9 mouse cellular contexts compared by ENCODE assay signal in the genomic region with DNA sequence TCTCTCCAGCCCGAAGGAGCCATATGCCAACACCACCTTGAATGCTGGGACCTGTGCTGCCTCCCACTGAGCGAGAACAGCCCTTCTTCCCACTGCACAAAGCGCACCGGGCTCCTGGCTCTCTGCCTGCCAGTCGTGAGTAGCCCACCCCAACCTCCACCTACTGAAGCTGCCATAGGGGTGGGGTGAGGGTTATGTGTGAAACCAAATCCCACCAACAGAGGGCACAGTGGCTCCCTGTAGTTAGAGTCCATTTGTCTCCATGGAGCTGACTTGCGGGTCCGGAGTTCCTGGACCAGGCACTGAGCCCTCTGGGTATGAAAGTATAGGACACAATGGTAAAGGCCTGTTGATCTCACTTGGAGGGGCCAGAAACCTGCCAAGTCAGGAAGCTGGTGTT. TPM values are rescaled to one million over a fixed set of nuclear protein-coding genes. Genes with fewer than 3 reads are reported as not detected.
A peak's percentile ranks its signal among the peaks of the same experiment; 100 is the strongest.
DNase-seq lines count a peak whose midpoint lies in the region; ATAC-seq and TF ChIP-seq lines count a peak whose summit lies in the region.
"Had no signal": no experiment of that assay in that cellular context is flagged by ENCODE, and none has a peak within 500 bp of the region (broad histone marks: within the 10 kb centered on the region; RNA-seq: fewer than 3 reads in every experiment).

No protein-coding gene starts in this region.

- no peaks in the 10 kb centered on the region for H3K9me3 ChIP-seq in hindbrain, embryonic 10.5 days
- no peaks in the 10 kb centered on the region for H3K9me3 ChIP-seq in hindbrain, embryonic 16.5 days (ENCODE audit: control insufficient read depth, low read length)
- H3K9me3 ChIP-seq in CH12.LX (replicated peaks; ENCODE audit: low read length) = no peaks in the 10 kb centered on the region
- H3K9me3 ChIP-seq in intestine, postnatal 0 days (ENCODE audit: control insufficient read depth) = no peaks in the 10 kb centered on the region

- H3K9ac ChIP-seq in hindbrain, embryonic 16.5 days (ENCODE audit: low read depth, low read length) = no peak overlapping the region
- no peak overlapping the region for H3K9ac ChIP-seq in CH12.LX (ENCODE audit: insufficient read depth, low read depth)
- no peak overlapping the region for H3K9ac ChIP-seq in intestine, postnatal 0 days (ENCODE audit: low read depth, low read length)

- WGBS in hindbrain, embryonic 10.5 days = 17% methylated on average over 7 of the region's 7 CpGs
- 13% methylated on average over 7 of the region's 7 CpGs for whole genome bisulfite sequencing in hindbrain, embryonic 16.5 days
- WGBS in intestine, postnatal 0 days = 12% methylated on average over 7 of the region's 7 CpGs

- no peak for TF ChIP-seq POLR2A in CH12.LX (IDR thresholded peaks at IDR 0.05; ENCODE audit: low read depth, low read length)

- H3K27ac ChIP-seq in hindbrain, embryonic 10.5 days = no peak overlapping the region
- no peak overlapping the region for H3K27ac ChIP-seq in hindbrain, embryonic 16.5 days (ENCODE audit: low read depth, low read length)
- H3K27ac ChIP-seq in CH12.LX (ENCODE audit: insufficient read depth, low read depth) = no peak overlapping the region
- no peak overlapping the region for H3K27ac ChIP-seq in intestine, postnatal 0 days (ENCODE audit: low read depth, low read length)

- peaks cover 20% of the 10 kb centered on the region for H3K27me3 ChIP-seq in hindbrain, embryonic 10.5 days (ENCODE audit: insufficient read depth, poor library complexity, severe bottlenecking)
- peaks cover 6% of the 10 kb centered on the region; the same call in 1 of the 2 replicates for H3K27me3 ChIP-seq in hindbrain, embryonic 16.5 days (replicated peaks; ENCODE audit: control insufficient read depth, insufficient read depth, low read length)
- H3K27me3 ChIP-seq in CH12.LX (replicated peaks) = peaks cover 2% of the 10 kb centered on the region
- H3K27me3 ChIP-seq in intestine, postnatal 0 days (replicated peaks; ENCODE audit: control insufficient read depth, insufficient read depth, low read length) = no peaks in the 10 kb centered on the region

- TF ChIP-seq CTCF in CH12.LX (conservative IDR thresholded peaks at IDR 0.05 in 1 of 2, IDR thresholded peaks at IDR 0.05 in 1 of 2; ENCODE audit: low read depth in 2 of 2, low read length in 2 of 2) = peak in 1 of 2 experiments; percentile 64; a peak in 2 of 4 replicates
- peak; percentile 69 for TF ChIP-seq CTCF in intestine, postnatal 0 days (IDR thresholded peaks at IDR 0.05; ENCODE audit: low read depth)

- no peaks in the 10 kb centered on the region for H3K79me2 ChIP-seq in CH12.LX (replicated peaks; ENCODE audit: control insufficient read depth, extremely low read depth, insufficient read depth, poor library complexity, severe bottlenecking)

- in situ Hi-C loops in CH12.LX (cut with MboI; ENCODE audit: low pct_ligation_motif_present, low pct_unique_long_range_greater_than_20kb, low sequenced_read_pairs) = loop anchor here (5.0 kb wide), 1 partner anchor 138 kb away; no protein-coding TSS in a partner anchor

- no peak for TF ChIP-seq EP300 in CH12.LX (IDR thresholded peaks at IDR 0.05; ENCODE audit: low read length)

- no peak overlapping the region for H3K4me2 ChIP-seq in hindbrain, embryonic 16.5 days (ENCODE audit: low read length)
- H3K4me2 ChIP-seq in CH12.LX (ENCODE audit: insufficient read depth, low read depth, poor library complexity, severe bottlenecking) = 0 out of 2 replicates have a peak overlapping the region, but pooled peaks have one; percentile 39
- no peak overlapping the region for H3K4me2 ChIP-seq in intestine, postnatal 0 days (replicated peaks; ENCODE audit: low read depth)

- H3K4me1 ChIP-seq in hindbrain, embryonic 10.5 days (replicated peaks) = peaks cover 5% of the 10 kb centered on the region; the same call in 1 of the 2 replicates
- no peaks in the 10 kb centered on the region for H3K4me1 ChIP-seq in hindbrain, embryonic 16.5 days (ENCODE audit: control insufficient read depth, insufficient read depth, low read depth, low read length)
- peaks cover 0 to 4% of the 10 kb centered on the region in 2 experiments; a peak in 1 of 4 replicates for H3K4me1 ChIP-seq in CH12.LX (ENCODE audit: control insufficient read depth in 1 of 2, insufficient read depth in 2 of 2)
- H3K4me1 ChIP-seq in intestine, postnatal 0 days (replicated peaks; ENCODE audit: control insufficient read depth, insufficient read depth, low read length) = no peaks in the 10 kb centered on the region

- dilution Hi-C loops in CH12.LX (cut with MboI; ENCODE audit: extremely low pct_ligation_motif_present, extremely low pct_unique_long_range_greater_than_20kb, low sequenced_read_pairs) = no loop called here

- peak; percentile 36 for TF ChIP-seq RAD21 in CH12.LX (IDR thresholded peaks at IDR 0.05; ENCODE audit: low read depth, low read length)

- H3K36me3 ChIP-seq in hindbrain, embryonic 10.5 days = no peaks in the 10 kb centered on the region
- H3K36me3 ChIP-seq in hindbrain, embryonic 16.5 days (ENCODE audit: control insufficient read depth, insufficient read depth, low read length) = no peaks in the 10 kb centered on the region
- H3K36me3 ChIP-seq in CH12.LX (replicated peaks in 1 of 2; ENCODE audit: control insufficient read depth in 1 of 2, insufficient read depth in 1 of 2, low read length in 1 of 2) = no peaks in the 10 kb centered on the region
- no peaks in the 10 kb centered on the region for H3K36me3 ChIP-seq in intestine, postnatal 0 days (ENCODE audit: control insufficient read depth, insufficient read depth)

- peak; percentile 55 for DNase-seq in hindbrain, embryonic 10.5 days (ENCODE audit: low spot score)
- DNase-seq in CH12.LX (ENCODE audit: extremely low read depth) (peak; percentile 39), MN1 (ENCODE audit: low spot score) (no peak)
- DNase-seq in adrenal gland, postnatal 25 days = peak; percentile 34
- DNase-seq in urinary bladder, postnatal 10 days (ENCODE audit: low spot score) = no peak

- H3K4me3 ChIP-seq in hindbrain, embryonic 10.5 days = no peak overlapping the region
- no peak overlapping the region for H3K4me3 ChIP-seq in hindbrain, embryonic 16.5 days (ENCODE audit: low read length)
- H3K4me3 ChIP-seq in CH12.LX (replicated peaks in 1 of 3; ENCODE audit: low read depth in 2 of 3, low read length in 2 of 3, poor library complexity in 1 of 3) = no peak overlapping the region
- no peak overlapping the region for H3K4me3 ChIP-seq in intestine, postnatal 0 days (ENCODE audit: low read depth, low read length)

- no peak for ATAC-seq in hindbrain, embryonic 16.5 days
- peak; percentile 22; the same call in 1 of the 2 replicates for ATAC-seq in intestine, postnatal 0 days
- ATAC-seq in megakaryocyte-erythroid progenitor cell, adult 5-6 weeks (replicated peaks; ENCODE audit: low FRiP score, low TSS enrichment, poor library complexity, severe bottlenecking) = peak; percentile 72

TF ChIP-seq in CH12.LX, 34 proteins besides CTCF, POLR2A, EP300 and RAD21:
- TF ChIP-seq SMC3 (IDR thresholded peaks at IDR 0.05; ENCODE audit: low read depth, low read length) (peak; percentile 31), RCOR1 (conservative IDR thresholded peaks at IDR 0.05; ENCODE audit: low read depth, low read length) (no peak)

RNA-seq across cellular contexts. Expression of a gene that starts 10.2 kb away (rescaled TPM):
- polyA plus RNA-seq in hindbrain, embryonic 10.5 days (2016; fragmentation: Nextera tagmentation; extraction: Ambion mirVana) = not detected in 2 replicates
- not detected in 2 replicates for polyA plus RNA-seq in hindbrain, embryonic 16.5 days (2015; fragmentation: Nextera tagmentation; extraction: Ambion mirVana)
- total RNA-seq in CH12.LX (2012; rRNA removed) (not detected in 2 replicates), CH12.LX (2014; rRNA removed) (not detected in 2 replicates)
- not detected in 2 replicates for polyA plus RNA-seq in CH12.LX (2012; ENCODE audit: insufficient read length, low read depth)
- not detected in 2 replicates for total RNA-seq in adrenal gland, postnatal 25 days (2021)
- polyA plus RNA-seq in intestine, postnatal 0 days (2015; fragmentation: Nextera tagmentation; extraction: Ambion mirVana) = not detected in 2 replicates
- total RNA-seq in megakaryocyte-erythroid progenitor cell, adult 5-6 weeks (2014; fragmentation: Nextera tagmentation) = not detected in 2 replicates
- total RNA-seq in megakaryocyte-erythroid progenitor cell, adult 5-6 weeks (2017) = not detected in 2 replicates
- polyA plus RNA-seq: liver, embryonic 16.5 days had no signal

RNA-seq across cellular contexts. Expression of a gene that starts 11.7 kb away (rescaled TPM):
- 0.57 and 0.92 TPM in 2 replicates for polyA plus RNA-seq in hindbrain, embryonic 10.5 days (2016; fragmentation: Nextera tagmentation; extraction: Ambion mirVana)
- polyA plus RNA-seq in hindbrain, embryonic 16.5 days (2015; fragmentation: Nextera tagmentation; extraction: Ambion mirVana) = 13.0 and 15.5 TPM in 2 replicates
- total RNA-seq in CH12.LX (2012; rRNA removed) = not detected in 2 replicates
- not detected in 2 replicates for total RNA-seq in CH12.LX (2014; rRNA removed)
- polyA plus RNA-seq in CH12.LX (2012; ENCODE audit: insufficient read length, low read depth) = 0.45 and 0.76 TPM in 2 replicates
- total RNA-seq in adrenal gland, postnatal 25 days (2021) = 0.55 TPM in 1 of 2 replicates, not detected in the other
- polyA plus RNA-seq in intestine, postnatal 0 days (2015; fragmentation: Nextera tagmentation; extraction: Ambion mirVana) = 1.6 TPM in 2 replicates
- total RNA-seq in megakaryocyte-erythroid progenitor cell, adult 5-6 weeks (2014; fragmentation: Nextera tagmentation) = not detected in 2 replicates
- not detected in 2 replicates for total RNA-seq in megakaryocyte-erythroid progenitor cell, adult 5-6 weeks (2017)
- polyA plus RNA-seq: liver, embryonic 16.5 days had no signal

Comparison
In these comparisons a context has a peak if more than half of its experiments do, and no peak if none do; other contexts are left out.
1. DNase-seq: peak in hindbrain, embryonic 10.5 days (single experiment), CH12.LX (single experiment) and adrenal gland, postnatal 25 days (single experiment); none in urinary bladder, postnatal 10 days (single experiment) and MN1 (single experiment).